24 mouse cellular contexts compared by ENCODE assay signal in genomic region chr13:111777865-111778264, GRCm38 (mm10). TPM values are rescaled to one million over a fixed set of nuclear protein-coding genes. Genes with fewer than 3 reads are reported as not detected.
A peak's percentile ranks its signal among the peaks of the same experiment; 100 is the strongest.
DNase-seq lines count a peak whose midpoint lies in the region; ATAC-seq and TF ChIP-seq lines count a peak whose summit lies in the region.
"Had no signal": no experiment of that assay in that cellular context is flagged by ENCODE, and none has a peak within 500 bp of the region (broad histone marks: within the 10 kb centered on the region; RNA-seq: fewer than 3 reads in every experiment).

No protein-coding gene starts in this region.

- H3K4me2 ChIP-seq in heart, postnatal 0 days (ENCODE audit: low read depth, low read length): no peak overlapping the region
- peak overlapping the region; percentile 41 for H3K4me2 ChIP-seq in liver, embryonic 13.5 days
- no peak overlapping the region for H3K4me2 ChIP-seq in intestine, postnatal 0 days (replicated peaks; ENCODE audit: low read depth)
- H3K4me2 ChIP-seq: embryonic facial prominence, embryonic 13.5 days; heart, embryonic 15.5 days; limb, embryonic 12.5 days; midbrain, embryonic 13.5 days; neural tube, embryonic 12.5 days had no signal

- no peak for TF ChIP-seq CTCF in heart, postnatal 0 days (IDR thresholded peaks at IDR 0.05; ENCODE audit: low read depth)
- no peak for TF ChIP-seq CTCF in intestine, postnatal 0 days (IDR thresholded peaks at IDR 0.05; ENCODE audit: low read depth)

- peaks cover 25% of the 10 kb centered on the region for H3K4me1 ChIP-seq in heart, postnatal 0 days (ENCODE audit: control insufficient read depth, insufficient read depth)
- H3K4me1 ChIP-seq in liver, embryonic 13.5 days (replicated peaks): peaks cover 43% of the 10 kb centered on the region
- H3K4me1 ChIP-seq in intestine, postnatal 0 days (replicated peaks; ENCODE audit: control insufficient read depth, insufficient read depth, low read length): no peaks in the 10 kb centered on the region

- H3K27ac ChIP-seq in heart, postnatal 0 days (ENCODE audit: low read depth): no peak overlapping the region
- peak overlapping the region; percentile 67 for H3K27ac ChIP-seq in liver, embryonic 13.5 days
- no peak overlapping the region for H3K27ac ChIP-seq in intestine, postnatal 0 days (ENCODE audit: low read depth, low read length)
- H3K27ac ChIP-seq: embryonic facial prominence, embryonic 13.5 days; heart, adult 2 months; heart, embryonic 15.5 days; limb, embryonic 12.5 days; midbrain, embryonic 13.5 days; neural tube, embryonic 12.5 days had no signal

- intact Hi-C loops in heart, postnatal 36 days (cut with DNase I): loop anchor here (10.0 kb wide), 1 partner anchor 727 kb away; no protein-coding TSS in a partner anchor

- no peaks in the 10 kb centered on the region for H3K9me3 ChIP-seq in heart, postnatal 0 days (replicated peaks; ENCODE audit: control insufficient read depth, low read length)
- no peaks in the 10 kb centered on the region for H3K9me3 ChIP-seq in liver, embryonic 13.5 days (replicated peaks)
- H3K9me3 ChIP-seq in intestine, postnatal 0 days (ENCODE audit: control insufficient read depth): no peaks in the 10 kb centered on the region
- H3K9me3 ChIP-seq: embryonic facial prominence, embryonic 13.5 days; heart, embryonic 15.5 days; limb, embryonic 12.5 days; midbrain, embryonic 13.5 days; neural tube, embryonic 12.5 days had no signal

- H3K36me3 ChIP-seq in heart, postnatal 0 days (replicated peaks; ENCODE audit: control insufficient read depth, insufficient read depth, low read length): peaks cover 39% of the 10 kb centered on the region
- H3K36me3 ChIP-seq in liver, embryonic 13.5 days: peaks cover 35% of the 10 kb centered on the region
- H3K36me3 ChIP-seq in intestine, postnatal 0 days (ENCODE audit: control insufficient read depth, insufficient read depth): peaks cover 34% of the 10 kb centered on the region; the same call in 1 of the 2 replicates

- ATAC-seq in heart, postnatal 0 days (ENCODE audit: insufficient read depth, low read depth): no peak
- 0 out of 2 replicates have a peak, but pooled peaks have one; percentile 15 for ATAC-seq in erythroblast, adult 5-6 weeks (replicated peaks; ENCODE audit: low FRiP score, poor library complexity, severe bottlenecking)
- peak; percentile 83 for ATAC-seq in liver, embryonic 13.5 days (ENCODE audit: low read depth)
- peak; percentile 89 for ATAC-seq in megakaryocyte-erythroid progenitor cell, adult 5-6 weeks (replicated peaks; ENCODE audit: low FRiP score, low TSS enrichment, poor library complexity, severe bottlenecking)
- no peak for ATAC-seq in intestine, postnatal 0 days

- TF ChIP-seq EP300 in heart, postnatal 0 days (IDR thresholded peaks at IDR 0.05; ENCODE audit: low read depth): no peak

- H3K9ac ChIP-seq in heart, postnatal 0 days (replicated peaks; ENCODE audit: low read depth, low read length): 0 out of 2 replicates have a peak overlapping the region, but pooled peaks have one; percentile 20
- peak overlapping the region; percentile 37; the same call in 1 of the 2 replicates for H3K9ac ChIP-seq in liver, embryonic 13.5 days
- H3K9ac ChIP-seq in intestine, postnatal 0 days (ENCODE audit: low read depth, low read length): no peak overlapping the region
- H3K9ac ChIP-seq: embryonic facial prominence, embryonic 13.5 days; heart, embryonic 15.5 days; limb, embryonic 12.5 days; midbrain, embryonic 13.5 days; neural tube, embryonic 12.5 days had no signal

- no peak overlapping the region for H3K4me3 ChIP-seq in heart, postnatal 0 days (ENCODE audit: low read depth, low read length)
- H3K4me3 ChIP-seq in liver, embryonic 13.5 days (replicated peaks): no peak overlapping the region
- H3K4me3 ChIP-seq in intestine, postnatal 0 days (ENCODE audit: low read depth, low read length): no peak overlapping the region
- H3K4me3 ChIP-seq: embryonic facial prominence, embryonic 13.5 days; heart, adult 2 months; heart, embryonic 15.5 days; limb, embryonic 12.5 days; midbrain, embryonic 13.5 days; neural tube, embryonic 12.5 days had no signal

- 48% methylated on average over 10 of the region's 10 CpGs for WGBS in heart, postnatal 0 days
- 23% methylated on average over 10 of the region's 10 CpGs for WGBS in liver, embryonic 13.5 days (ENCODE audit: insufficient replicate concordance)
- 71% methylated on average over 10 of the region's 10 CpGs for WGBS in intestine, postnatal 0 days

- DNase-seq in heart, postnatal 0 days (ENCODE audit: low spot score): no peak
- no peak for DNase-seq in heart, postnatal 36 days
- DNase-seq in liver, embryonic 13.5 days: peak; percentile 45
- DNase-seq in urinary bladder, postnatal 10 days (ENCODE audit: low spot score): no peak
- DNase-seq: adrenal gland, adult 8-10 months; cerebellum, adult 2 months; cerebellum, postnatal 25 days; gastrocnemius, postnatal 14 days; heart, adult 2 months; kidney, postnatal 4 days; lung, adult 2 months; lung, postnatal 14 days; retina, postnatal 1 day; right cerebral cortex, postnatal 25 days; thymus, adult 18-20 months; thymus, postnatal 4 days had no signal

- H3K27me3 ChIP-seq in heart, postnatal 0 days (ENCODE audit: control insufficient read depth, insufficient read depth, low read length): no peaks in the 10 kb centered on the region
- H3K27me3 ChIP-seq in liver, embryonic 13.5 days: no peaks in the 10 kb centered on the region
- H3K27me3 ChIP-seq in intestine, postnatal 0 days (replicated peaks; ENCODE audit: control insufficient read depth, insufficient read depth, low read length): no peaks in the 10 kb centered on the region
- H3K27me3 ChIP-seq: embryonic facial prominence, embryonic 13.5 days; heart, embryonic 15.5 days; limb, embryonic 12.5 days; midbrain, embryonic 13.5 days; neural tube, embryonic 12.5 days had no signal

RNA-seq across cellular contexts. Expression of gene Map3k1, which starts 30.9 kb away (rescaled TPM):
- total RNA-seq in heart, postnatal 0 days (2014; rRNA removed; ENCODE audit: low replicate concordance): 9.7 and 18.4 TPM in 2 replicates
- 8.8 and 9.7 TPM in 2 replicates for polyA plus RNA-seq in heart, postnatal 0 days (2015; fragmentation: Nextera tagmentation; extraction: Ambion mirVana)
- total RNA-seq in heart, postnatal 36 days (2021): 10 to 100 TPM; 25.9 to 27.9 TPM
- 29.0 and 36.7 TPM in 2 replicates for total RNA-seq in erythroblast, adult 5-6 weeks (2015; ENCODE audit: low replicate concordance)
- 40.0 and 79.6 TPM in 2 replicates for total RNA-seq in erythroblast, adult 5-6 weeks (2017; ENCODE audit: low replicate concordance)
- 11.1 and 14.5 TPM in 2 replicates for polyA plus RNA-seq in liver, embryonic 13.5 days (2015; fragmentation: Nextera tagmentation; extraction: Ambion mirVana)
- total RNA-seq in megakaryocyte-erythroid progenitor cell, adult 5-6 weeks (2014; fragmentation: Nextera tagmentation): 12.2 and 13.6 TPM in 2 replicates
- total RNA-seq in megakaryocyte-erythroid progenitor cell, adult 5-6 weeks (2017): 10.7 and 36.0 TPM in 2 replicates
- polyA plus RNA-seq in intestine, postnatal 0 days (2015; fragmentation: Nextera tagmentation; extraction: Ambion mirVana): 11.8 and 14.6 TPM in 2 replicates

Comparison
In these comparisons a context has a peak if more than half of its experiments do, and no peak if none do; other contexts are left out.
1. ATAC-seq: peak in erythroblast, adult 5-6 weeks (single experiment), liver, embryonic 13.5 days (single experiment) and megakaryocyte-erythroid progenitor cell, adult 5-6 weeks (single experiment); none in heart, postnatal 0 days (single experiment) and intestine, postnatal 0 days (single experiment).